Mouse (Mus musculus) heart, adult 2 months (tissue): ENCODE measurements around the gene Hic1.

Source experiments
- CTCF ChIP-seq: fragments of 200-600 bp; IDR thresholded peaks from 2 replicates; pipeline ENCODE4 v1.8.1; 2022; ENCODE audit warnings: antibody characterized with exemption, mild to moderate bottlenecking, moderate library complexity
- EP300 ChIP-seq: fragments of 200-500 bp; IDR thresholded peaks from 2 replicates; pipeline ENCODE4 v1.6.1; 2011; ENCODE audit warnings: low read depth, low read length, control low read depth; ENCODE audit not compliant: insufficient read depth
- POLR2A ChIP-seq: fragments of 200-500 bp; IDR thresholded peaks from 2 replicates; pipeline ENCODE4 v1.6.1; 2011; ENCODE audit warnings: mild to moderate bottlenecking, low read depth, low read length, control low read depth; ENCODE audit not compliant: insufficient read depth

GRCm38 (mm10) chr11:75126384-75126783 lies 42.9 kb downstream of the Hic1 start:
- TF ChIP-seq CTCF (no peak), EP300 (no peak), POLR2A (no peak)
